Mouse (Mus musculus): ENCODE data around the gene Vmn1r1.
"Not testable (repeated sequence)": the region's sequence is repeated elsewhere in the genome, so short reads cannot be mapped to it uniquely, and the experiment has no call there.

Gene Vmn1r1

GRCm38 (mm10) chr1:182164386-182164785 lies at the start of gene Vmn1r1:
Gene Vmn1r1 (minus strand): TSS chr1:182164486.
- DNase-seq (ENCODE audit: low spot score in 2 of 2): no peak

GRCm38 (mm10) chr1:182210322-182210721 lies 46.0 kb upstream of the Vmn1r1 start:
- no peak for DNase-seq (ENCODE audit: low spot score in 2 of 2)

GRCm38 (mm10) chr1:182192581-182192980 lies 28.3 kb upstream of the Vmn1r1 start:
- DNase-seq (ENCODE audit: low spot score in 2 of 2): no peak

GRCm38 (mm10) chr1:182191816-182192545 lies 27.7 kb upstream of the Vmn1r1 start:
- no peak for DNase-seq (ENCODE audit: low spot score in 2 of 2)

GRCm38 (mm10) chr1:182191181-182191580 lies 26.9 kb upstream of the Vmn1r1 start:
- DNase-seq (ENCODE audit: low spot score in 2 of 2): no peak

- DNase-seq (ENCODE audit: low spot score in 2 of 2): no peak
Observed at GRCm38 (mm10) chr1:182189669-182190440, 25.6 kb upstream of the Vmn1r1 start.

GRCm38 (mm10) chr1:182182449-182182848 lies 18.2 kb upstream of the Vmn1r1 start:
- DNase-seq (ENCODE audit: low spot score in 2 of 2): not testable (repeated sequence)

- no peak for DNase-seq (ENCODE audit: low spot score in 2 of 2)
Observed at GRCm38 (mm10) chr1:182181456-182182305, 17.4 kb upstream of the Vmn1r1 start.

GRCm38 (mm10) chr1:182176985-182177384 lies 12.7 kb upstream of the Vmn1r1 start:
- not testable (repeated sequence) for DNase-seq (ENCODE audit: low spot score in 2 of 2)

- DNase-seq (ENCODE audit: low spot score in 2 of 2): not testable (repeated sequence)
Observed at GRCm38 (mm10) chr1:182170206-182170605, 5.9 kb upstream of the Vmn1r1 start.

GRCm38 (mm10) chr1:182162951-182163350 lies 1.3 kb downstream of the Vmn1r1 start:
- DNase-seq (ENCODE audit: low spot score in 2 of 2): no peak

GRCm38 (mm10) chr1:182159575-182159974 lies 4.7 kb downstream of the Vmn1r1 start:
- DNase-seq (ENCODE audit: low spot score in 2 of 2): no peak

GRCm38 (mm10) chr1:182157734-182158133 lies 6.6 kb downstream of the Vmn1r1 start:
- no peak for DNase-seq (ENCODE audit: low spot score in 2 of 2)

- DNase-seq (ENCODE audit: low spot score in 2 of 2): no peak
Observed at GRCm38 (mm10) chr1:182149966-182150365, 14.3 kb downstream of the Vmn1r1 start.

- DNase-seq (ENCODE audit: low spot score in 2 of 2): no peak
Observed at GRCm38 (mm10) chr1:182148864-182149514, 15.3 kb downstream of the Vmn1r1 start.

- DNase-seq (ENCODE audit: low spot score in 2 of 2): no peak
Observed at GRCm38 (mm10) chr1:182145546-182145945, 18.7 kb downstream of the Vmn1r1 start.

GRCm38 (mm10) chr1:182143288-182143687 lies 21.0 kb downstream of the Vmn1r1 start:
- DNase-seq (ENCODE audit: low spot score in 2 of 2): no peak

GRCm38 (mm10) chr1:182142725-182143124 lies 21.6 kb downstream of the Vmn1r1 start:
- DNase-seq (ENCODE audit: low spot score in 2 of 2): no peak

GRCm38 (mm10) chr1:182140370-182140769 lies 23.9 kb downstream of the Vmn1r1 start:
- peak; percentile 45 to 49 for DNase-seq (ENCODE audit: low spot score in 2 of 2)

GRCm38 (mm10) chr1:182139937-182140336 lies 24.3 kb downstream of the Vmn1r1 start:
- no peak for DNase-seq (ENCODE audit: low spot score in 2 of 2)

- no peak for DNase-seq (ENCODE audit: low spot score in 2 of 2)
Observed at GRCm38 (mm10) chr1:182138172-182138571, 26.1 kb downstream of the Vmn1r1 start.
